Mouse (Mus musculus): ENCODE measurements around the gene Dpp9.

Dpp9 gene

DNA sequence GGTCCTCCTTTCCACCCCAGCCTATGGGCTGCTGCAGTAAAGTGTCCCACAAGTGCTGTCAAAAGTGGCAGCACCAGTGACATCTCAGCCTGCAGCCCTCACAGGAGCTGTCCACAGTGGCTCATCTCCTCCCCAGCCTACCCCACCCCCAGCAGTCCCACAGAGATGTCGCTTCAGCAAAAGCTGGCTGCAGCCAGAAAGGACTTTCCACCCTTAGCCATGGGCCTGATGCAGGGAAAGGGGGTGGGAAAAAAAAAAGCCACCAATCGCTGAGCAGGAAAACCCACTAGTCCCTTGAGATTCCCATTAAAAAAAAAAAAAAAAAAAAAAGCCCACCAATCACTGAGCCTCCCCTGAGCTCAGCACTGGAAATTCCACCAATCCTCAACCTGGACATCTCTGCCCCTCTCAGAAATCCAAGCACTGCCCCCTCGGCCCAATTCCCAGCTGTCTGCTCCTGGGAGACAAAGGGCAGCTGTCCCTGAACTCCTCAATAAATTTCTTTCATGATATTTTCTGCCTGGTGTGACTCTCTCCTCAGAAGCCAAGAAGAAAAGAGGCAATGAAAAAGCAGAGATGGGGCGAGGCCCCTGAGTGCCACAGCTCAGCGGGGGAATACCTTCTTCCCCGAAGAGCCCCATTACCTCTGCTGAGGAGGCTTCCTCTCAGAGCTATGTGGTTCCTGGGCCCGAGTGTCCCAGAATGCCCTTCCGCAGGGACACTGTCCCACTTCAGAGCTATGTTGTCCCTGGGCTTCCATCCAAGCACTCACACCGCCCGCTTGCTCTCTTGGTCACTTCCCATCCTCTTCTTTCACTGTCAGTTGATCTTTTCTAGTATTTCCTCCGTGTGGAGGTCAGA, 33.2 kb downstream of the Dpp9 start:
- DNase-seq (ENCODE audit: low read depth in 1 of 2, low spot score in 2 of 2) = no peak

DNA sequence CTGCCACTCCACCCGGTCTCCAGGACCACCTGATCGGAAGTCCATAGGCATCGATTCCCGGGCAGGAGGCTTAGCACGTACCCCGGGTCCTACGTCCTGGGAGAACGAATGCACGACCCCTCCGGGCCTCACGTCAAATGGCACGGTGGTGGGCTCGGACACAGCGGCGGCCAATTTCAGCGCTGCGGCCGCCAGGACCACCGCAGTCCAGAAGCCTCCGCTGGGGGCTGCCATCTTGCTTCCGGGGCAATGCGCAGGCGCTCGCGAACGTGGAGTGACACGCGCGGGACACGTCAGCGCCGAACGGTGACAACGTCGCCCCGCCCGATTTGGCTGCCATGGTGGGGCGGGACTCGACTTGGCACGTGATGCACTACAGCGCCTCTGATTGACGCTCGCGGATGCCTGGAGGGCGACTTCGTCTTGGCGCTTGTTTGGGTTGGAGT, 35.0 kb downstream of the Dpp9 start, which contains the start of gene Mydgf:
Mydgf (minus strand) TSS at position 263 of the 446 bp plus-strand sequence.
- DNase-seq (ENCODE audit: low read depth in 1 of 2, low spot score in 2 of 2) = peak; percentile 81 to 90

GRCm38 (mm10) chr17:56182975-56183657, 35.6 kb downstream of the Dpp9 start:
- DNase-seq (ENCODE audit: low read depth in 1 of 2, low spot score in 2 of 2) = no peak

GRCm38 (mm10) chr17:56175416-56175815, 43.3 kb downstream of the Dpp9 start:
- DNase-seq (ENCODE audit: low read depth in 1 of 2, low spot score in 2 of 2) = no peak

GRCm38 (mm10) chr17:56173401-56174046, 45.2 kb downstream of the Dpp9 start:
- DNase-seq (ENCODE audit: low read depth in 1 of 2, low spot score in 2 of 2) = no peak

DNA sequence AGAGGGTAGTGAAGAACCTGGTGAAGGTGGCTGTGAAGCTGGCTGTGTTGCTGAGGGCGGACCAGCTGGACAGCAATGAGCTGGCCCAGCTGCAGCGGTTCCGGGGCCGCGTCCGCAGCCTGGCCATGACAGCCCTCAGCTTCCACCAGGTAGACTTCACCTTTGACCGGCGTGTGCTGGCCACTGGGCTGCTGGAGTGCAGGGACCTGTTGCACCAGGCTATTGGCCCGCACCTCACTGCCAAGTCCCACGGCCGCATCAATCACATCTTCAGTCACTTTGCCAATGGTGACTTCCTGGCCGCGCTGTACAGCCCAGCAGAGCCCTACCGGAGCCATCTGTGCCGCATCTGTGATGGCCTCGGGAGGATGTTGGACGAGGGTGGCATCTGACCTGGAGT, 46.8 kb downstream of the Dpp9 start:
- DNase-seq (ENCODE audit: low read depth in 1 of 2, low spot score in 2 of 2) = no peak

DNA sequence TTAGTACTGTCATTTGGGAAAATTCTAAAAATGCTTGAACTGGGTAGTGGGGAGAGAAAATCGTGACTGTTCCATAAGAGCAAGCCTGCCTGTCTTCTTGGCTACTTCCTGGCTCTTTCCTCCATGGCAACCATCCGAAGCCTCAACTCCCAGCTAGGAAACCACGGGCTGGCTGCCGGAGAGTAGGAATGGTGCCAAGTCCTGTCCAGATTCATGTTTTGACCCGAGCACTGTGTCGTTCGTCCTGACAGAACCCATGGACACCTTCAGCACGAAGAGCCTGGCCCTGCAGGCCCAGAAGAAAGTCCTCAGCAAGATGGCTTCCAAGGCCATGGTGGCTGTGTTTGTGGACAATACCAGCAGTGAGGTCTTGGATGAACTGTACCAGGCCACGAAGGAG, 47.2 kb downstream of the Dpp9 start:
- DNase-seq (ENCODE audit: low read depth in 1 of 2, low spot score in 2 of 2) = no peak

GRCm38 (mm10) chr17:56170636-56171035, 48.1 kb downstream of the Dpp9 start:
- DNase-seq (ENCODE audit: low read depth in 1 of 2, low spot score in 2 of 2) = no peak

GRCm38 (mm10) chr17:56169830-56170229, 48.9 kb downstream of the Dpp9 start:
- DNase-seq (ENCODE audit: low read depth in 1 of 2, low spot score in 2 of 2) = no peak

- DNase-seq (ENCODE audit: low read depth in 1 of 2, low spot score in 2 of 2) = no peak
Measured at GRCm38 (mm10) chr17:56165671-56166070, 53.0 kb downstream of the Dpp9 start.

GRCm38 (mm10) chr17:56164510-56164909, 54.2 kb downstream of the Dpp9 start:
- DNase-seq (ENCODE audit: low read depth in 1 of 2, low spot score in 2 of 2) = no peak

DNA sequence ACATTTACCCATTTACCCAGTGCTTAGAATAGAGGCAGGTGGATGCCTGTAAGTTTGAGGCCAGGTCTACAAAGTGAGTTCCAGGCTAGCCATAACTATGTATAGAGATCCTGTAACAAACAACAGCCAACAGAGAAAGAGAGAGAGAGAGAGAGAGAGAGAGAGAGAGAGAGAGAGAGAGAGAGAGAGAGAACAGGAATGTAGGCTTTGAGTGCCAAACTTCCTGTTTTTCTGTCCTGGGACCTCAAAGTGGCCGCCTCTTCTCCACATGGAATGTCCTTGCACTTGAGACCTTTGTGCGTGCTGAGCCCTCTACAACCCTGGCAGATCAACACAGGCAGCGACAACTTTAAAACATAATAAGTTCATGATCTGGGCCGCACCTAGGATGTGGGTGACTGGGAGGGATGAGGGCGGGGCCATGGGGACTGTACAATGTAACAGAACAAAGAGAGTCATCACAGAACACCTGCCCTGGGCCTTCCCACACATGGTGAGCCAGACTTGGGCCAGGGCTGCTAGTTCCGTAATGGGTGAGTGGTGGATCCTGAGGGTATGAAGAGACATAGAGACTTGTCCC, 55.1 kb downstream of the Dpp9 start:
- no peak for DNase-seq (ENCODE audit: low read depth in 1 of 2, low spot score in 2 of 2)

DNA sequence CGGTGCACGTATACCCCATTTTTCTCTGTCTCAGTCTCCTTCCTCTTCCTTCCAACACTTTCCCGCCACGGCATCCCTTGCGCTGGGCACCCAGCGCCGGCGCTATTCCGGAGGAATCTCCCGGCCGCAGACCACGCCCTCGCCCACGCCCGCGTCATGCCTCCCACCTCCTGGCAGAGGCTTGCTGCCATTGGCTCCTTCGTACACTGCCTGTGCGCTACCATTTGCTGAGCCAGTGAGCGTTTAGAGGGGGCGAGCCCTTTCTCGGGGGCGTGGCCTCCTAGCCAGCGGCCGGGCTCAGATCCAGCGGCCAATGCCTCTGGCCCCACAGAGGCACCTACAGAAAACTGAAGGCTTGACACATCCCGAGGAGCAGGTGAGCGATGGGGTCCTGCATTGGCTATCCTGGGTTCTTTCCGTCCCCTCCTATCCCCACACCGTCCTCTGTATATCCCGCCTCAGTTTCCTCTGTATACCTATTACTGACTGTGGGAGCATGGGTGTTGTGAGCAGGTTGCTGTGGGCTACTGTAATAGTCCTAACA, 56.4 kb downstream of the Dpp9 start, which contains the start of gene Tnfaip8l1:
Tnfaip8l1 (plus strand) TSS at position 247 of the 544 bp plus-strand sequence.
- peak; percentile 84 to 89 for DNase-seq (ENCODE audit: low read depth in 1 of 2, low spot score in 2 of 2)

DNA sequence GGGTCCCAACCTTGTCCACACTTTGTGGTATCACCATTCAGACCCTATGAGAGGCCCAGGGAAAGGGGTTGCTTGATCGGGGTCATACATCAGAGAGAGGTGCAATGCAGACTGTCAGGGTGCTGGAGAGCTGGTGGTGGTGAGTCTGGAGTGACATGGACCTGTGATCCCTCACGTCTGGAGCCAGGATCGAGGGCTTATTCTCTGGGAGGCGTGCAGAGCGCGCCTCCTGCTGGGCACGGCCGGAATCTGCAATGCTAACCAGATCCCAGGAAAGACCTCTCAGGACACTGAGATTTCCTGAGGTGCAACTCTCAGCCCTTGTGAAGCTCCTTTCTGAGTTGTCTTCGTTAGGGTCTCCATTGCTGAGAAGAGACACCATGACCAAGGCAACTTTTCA, 59.0 kb downstream of the Dpp9 start:
- peak in 1 of 2 experiments; percentile 27 for DNase-seq (ENCODE audit: low read depth in 1 of 2, low spot score in 2 of 2)

DNA sequence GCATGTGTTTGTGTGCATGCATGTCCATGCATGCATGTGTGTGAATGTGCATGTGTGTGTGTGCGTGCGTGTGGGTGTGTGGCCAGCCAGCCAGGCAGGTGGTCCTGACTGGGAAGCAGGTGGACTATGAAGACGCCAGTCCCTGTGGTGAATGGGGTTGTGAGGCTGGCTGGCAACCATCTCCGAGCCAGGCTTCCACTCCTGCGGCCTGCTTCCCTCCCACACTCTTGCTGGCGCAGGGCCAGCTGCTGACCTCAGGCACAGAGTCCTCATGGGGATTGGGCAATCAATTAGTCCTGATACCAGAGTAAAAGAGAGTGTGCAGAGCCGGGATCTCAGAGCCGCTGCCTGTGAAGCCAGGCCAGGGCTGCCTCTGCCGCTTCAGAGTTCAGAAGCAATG, 65.1 kb downstream of the Dpp9 start:
- DNase-seq (ENCODE audit: low read depth in 1 of 2, low spot score in 2 of 2) = peak in 1 of 2 experiments; percentile 26

DNA sequence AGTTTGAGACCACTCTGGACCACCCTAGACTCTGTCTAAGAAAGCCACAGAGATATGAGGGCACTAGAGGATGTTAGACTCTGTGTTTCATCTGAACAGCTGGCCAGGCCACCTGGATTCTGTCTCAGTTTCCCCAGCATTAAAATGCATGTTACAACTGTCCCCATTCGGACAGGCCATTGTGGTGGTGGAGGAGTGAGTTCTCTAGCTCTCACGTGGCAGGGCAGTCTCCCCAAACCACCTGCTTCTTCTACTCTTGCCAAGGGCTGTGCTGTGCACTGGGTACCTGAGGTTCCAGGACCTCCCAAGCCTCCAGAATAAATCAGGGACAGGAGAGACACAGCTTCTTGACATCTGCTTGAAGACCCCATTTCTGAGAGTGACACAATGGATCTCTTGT, 68.8 kb downstream of the Dpp9 start:
- DNase-seq (ENCODE audit: low read depth in 1 of 2, low spot score in 2 of 2) = no peak

DNA sequence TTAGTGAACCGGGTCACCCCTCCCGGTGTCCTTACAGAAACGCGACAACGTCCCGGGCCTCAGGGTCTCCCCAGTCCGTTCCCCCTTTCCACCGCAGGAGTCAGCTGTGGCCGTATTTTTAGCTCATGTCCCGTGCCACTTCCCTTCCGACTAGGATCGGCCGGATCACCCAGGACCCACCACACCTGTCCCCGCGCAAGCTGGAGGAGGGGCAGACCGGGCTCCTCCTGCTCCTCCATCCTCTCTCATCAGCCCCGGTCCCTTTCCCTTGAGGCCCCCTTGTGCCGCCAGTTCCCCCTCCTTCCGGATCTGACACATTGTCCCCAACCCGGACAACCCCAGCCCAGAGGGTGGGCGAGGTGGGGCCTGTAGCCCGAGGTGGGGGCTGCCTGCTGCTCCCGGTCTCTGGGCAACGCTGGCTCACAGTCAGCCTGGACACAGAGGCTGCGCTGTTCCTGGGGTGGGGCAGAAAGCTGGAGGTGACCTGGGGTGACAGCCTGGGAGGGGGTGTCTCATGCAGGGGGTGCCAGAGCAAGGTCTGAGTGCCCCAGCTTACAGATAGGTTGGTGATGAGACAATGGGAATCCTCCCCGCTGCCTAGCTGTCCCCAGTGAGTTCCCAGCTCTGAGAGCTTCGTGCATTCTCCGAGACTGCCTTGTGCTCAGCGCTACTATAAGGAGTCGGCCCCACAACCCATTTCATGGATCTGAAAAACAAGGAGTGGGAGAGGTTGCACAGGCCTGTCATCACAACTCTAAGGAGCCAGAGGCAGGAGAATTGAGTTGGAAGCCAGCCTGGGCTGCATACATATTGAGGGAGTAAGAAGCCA, 69.7 kb downstream of the Dpp9 start:
- DNase-seq (ENCODE audit: low read depth in 1 of 2, low spot score in 2 of 2) = no peak

DNA sequence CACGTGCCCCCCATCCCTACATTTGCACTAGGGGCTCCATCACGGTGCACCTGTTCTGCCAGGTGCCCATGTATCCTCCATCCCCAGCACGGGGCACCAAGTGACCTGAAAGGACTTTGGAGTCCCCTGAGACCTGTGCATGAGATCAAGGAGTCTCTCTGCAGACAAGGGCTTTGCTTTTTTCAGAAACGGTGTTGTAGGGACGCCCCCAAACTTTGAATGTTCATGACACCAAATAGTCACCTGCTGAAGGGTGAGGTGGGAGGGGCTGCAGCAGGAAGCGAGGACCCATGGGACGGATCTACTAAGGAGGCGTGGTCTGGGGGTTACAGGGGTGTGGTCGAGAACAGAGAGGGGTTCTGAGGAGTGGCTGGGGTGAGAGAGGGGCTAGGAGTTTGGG, 70.4 kb downstream of the Dpp9 start:
- DNase-seq (ENCODE audit: low read depth in 1 of 2, low spot score in 2 of 2) = no peak

GRCm38 (mm10) chr17:56147420-56147819, 71.3 kb downstream of the Dpp9 start:
- no peak for DNase-seq (ENCODE audit: low read depth in 1 of 2, low spot score in 2 of 2)

DNA sequence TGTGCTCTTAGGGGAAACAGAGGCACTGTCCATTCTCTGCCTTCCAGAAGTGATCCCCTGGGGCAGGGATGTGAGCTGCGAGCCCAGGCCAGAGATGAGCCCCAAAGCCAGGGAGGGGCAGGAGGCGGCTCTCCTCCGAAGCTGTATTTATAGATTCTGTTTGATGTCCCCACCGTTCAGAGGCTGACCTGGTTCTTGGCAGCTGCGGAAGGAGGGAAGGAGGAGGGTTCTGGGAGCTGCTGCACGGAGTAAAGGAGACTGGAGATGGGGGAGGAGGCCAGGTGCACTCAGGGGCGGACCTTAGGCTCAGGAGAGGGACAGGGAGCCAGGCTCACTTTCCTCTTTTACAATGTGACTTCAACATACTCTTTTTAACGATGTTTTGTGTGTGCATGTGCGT, 72.6 kb downstream of the Dpp9 start:
- DNase-seq (ENCODE audit: low read depth in 1 of 2, low spot score in 2 of 2) = no peak

Measured in monocyte, adult 2 months (primary cell).